Mouse (Mus musculus) thymus, adult 2 months (tissue): ENCODE results near the gene Lmtk2.

ENCODE experiments used
- CTCF ChIP-seq: fragments of 200-500 bp; IDR thresholded peaks from 2 replicates; pipeline ENCODE4 v1.5.1; 2012; ENCODE audit warnings: mild to moderate bottlenecking, control low read depth, low read length, moderate library complexity, borderline replicate concordance; ENCODE audit not compliant: control insufficient read depth, poor library complexity, insufficient read depth; ENCODE audit errors: extremely low read depth
- POLR2A ChIP-seq: fragments of 200-500 bp; IDR thresholded peaks from 2 replicates; pipeline ENCODE4 v1.6.1; 2012; ENCODE audit warnings: mild to moderate bottlenecking, low read length, control low read depth, moderate library complexity; ENCODE audit not compliant: control insufficient read depth, poor library complexity, insufficient read depth; ENCODE audit errors: extremely low read depth

GRCm38 (mm10) chr5:144070064-144070463 lies 30.2 kb upstream of the Lmtk2 start:
- TF ChIP-seq CTCF (no peak), POLR2A (no peak)
